Mouse (Mus musculus): ENCODE measurements around the gene Gps2.
A peak's percentile ranks its signal among the peaks of the same experiment; 100 is the strongest.

DNA sequence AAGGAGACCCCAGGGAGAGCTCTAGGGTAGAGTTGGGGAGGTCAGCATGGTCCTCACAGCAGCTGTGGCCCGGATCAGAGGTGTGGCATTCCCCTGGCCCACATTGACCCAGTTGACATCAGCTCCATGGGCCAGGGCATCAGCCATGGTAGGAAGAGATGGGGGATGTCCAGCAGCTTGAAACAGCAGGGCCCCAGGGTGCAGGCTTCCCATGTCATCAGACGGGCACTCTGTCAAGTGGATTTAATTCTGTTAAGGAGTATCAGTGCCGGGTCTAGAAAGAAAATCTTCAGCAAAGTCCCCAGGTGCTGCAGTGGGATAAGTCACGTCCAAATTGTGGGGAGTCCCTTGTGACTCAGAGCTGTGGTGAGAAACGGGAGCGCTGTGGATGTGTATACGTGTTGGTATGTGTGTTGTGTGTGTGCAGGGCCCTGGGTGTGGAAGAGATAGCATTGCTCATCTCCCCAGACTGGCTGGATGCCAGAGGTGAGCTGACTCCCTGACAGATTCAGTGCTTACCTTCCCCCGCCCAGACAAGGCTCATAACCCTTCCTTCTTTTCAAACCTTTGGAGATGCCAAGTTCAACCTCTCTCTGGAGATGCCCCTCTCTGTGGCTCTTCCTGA is 30.0 kb upstream of the Gps2 start:
- TF ChIP-seq CTCF (IDR thresholded peaks at IDR 0.05; ENCODE audit: control insufficient read depth, insufficient read depth, insufficient read length) (no peak), MAX (IDR thresholded peaks at IDR 0.05) (no peak), CEBPB (IDR thresholded peaks at IDR 0.05; ENCODE audit: low read depth) (no peak), MYOD1 (IDR thresholded peaks at IDR 0.05; ENCODE audit: control insufficient read depth, insufficient read length, low read depth) (no peak), USF1 (IDR thresholded peaks at IDR 0.05; ENCODE audit: low read depth) (no peak), FOSL1 (IDR thresholded peaks at IDR 0.05; ENCODE audit: insufficient read depth, low read length, poor library complexity, severe bottlenecking) (peak; percentile 32)
